Mouse (Mus musculus) left cerebral cortex, adult 18-20 months (tissue): ENCODE results near the gene Wdr24. TPM values are rescaled to one million over a fixed set of nuclear protein-coding genes. Genes with fewer than 3 reads are reported as not detected.

ENCODE experiments used
- DNase-seq, 2 experiments: peaks; one replicate each; pipeline ENCODE4 v3.0.0; 2021 to 2022; ENCODE audit warnings: low spot score in 2 of 2, mixed read lengths in 1 of 2
- total RNA-seq, 2 experiments: library from RNA; stranded (reverse); gene quantifications; 2 replicates each; pipeline ENCODE4 v1.2.3; 2021

The Wdr24 gene
- total RNA-seq, 2 experiments from 2014 or later = 22.5 to 25.1 TPM

DNA sequence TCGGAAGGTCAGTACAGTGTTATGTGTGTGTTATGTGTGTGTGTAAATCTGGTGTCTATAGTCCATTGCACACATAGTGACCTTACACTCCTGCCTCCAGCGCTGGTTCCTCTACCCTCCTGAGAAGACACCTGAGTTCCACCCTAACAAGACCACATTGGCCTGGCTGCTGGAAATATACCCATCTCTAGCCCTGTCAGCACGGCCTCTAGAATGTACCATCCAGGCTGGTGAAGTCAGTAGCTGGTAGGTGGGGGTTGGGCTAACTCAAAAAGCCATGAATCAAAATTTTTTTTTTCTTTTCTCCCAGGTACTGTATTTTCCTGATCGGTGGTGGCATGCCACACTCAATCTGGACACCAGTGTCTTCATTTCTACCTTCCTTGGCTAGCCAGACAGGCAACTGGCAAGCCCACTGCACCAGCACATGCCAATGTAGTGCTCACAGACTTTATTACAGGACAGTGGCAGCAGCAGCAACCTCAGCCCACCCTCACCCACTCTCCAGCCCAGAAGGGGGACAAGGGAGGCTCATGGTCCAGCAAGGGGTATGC, 6.8 kb downstream of the Wdr24 start:
- no peak for DNase-seq

- no peak for DNase-seq
Observed at GRCm38 (mm10) chr17:25830806-25831431, 7.5 kb downstream of the Wdr24 start.

GRCm38 (mm10) chr17:25831451-25832281, 8.2 kb downstream of the Wdr24 start:
- no peak for DNase-seq

- DNase-seq = peak; percentile 97 to 98
Observed at GRCm38 (mm10) chr17:25832436-25833290, 9.2 kb downstream of the Wdr24 start.

DNA sequence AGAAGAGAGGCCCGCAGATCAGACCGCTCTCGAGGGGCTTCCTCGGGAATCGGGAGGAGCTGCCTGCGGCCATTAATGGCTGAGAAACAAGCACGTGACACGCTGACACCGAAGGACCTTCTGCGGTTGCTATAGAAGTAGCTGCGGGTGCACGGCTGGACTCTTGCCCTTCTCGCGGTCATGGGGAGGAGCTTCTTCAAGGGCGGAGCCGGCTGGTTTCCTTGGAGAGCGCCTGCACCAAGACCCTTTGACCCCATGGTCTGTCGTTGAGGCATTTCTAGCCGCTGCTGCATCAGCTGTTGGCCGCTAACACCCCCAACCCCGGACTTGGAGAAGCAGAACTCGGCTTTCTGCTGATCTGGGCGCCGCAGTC, 9.8 kb downstream of the Wdr24 start, which contains the start of gene Stub1:
Gene Stub1 (minus strand): TSS at position 114 of the 373 bp plus-strand sequence.
- DNase-seq = peak; percentile 62 to 81

- no peak for DNase-seq
Observed at GRCm38 (mm10) chr17:25833961-25834594, 10.7 kb downstream of the Wdr24 start.

DNA sequence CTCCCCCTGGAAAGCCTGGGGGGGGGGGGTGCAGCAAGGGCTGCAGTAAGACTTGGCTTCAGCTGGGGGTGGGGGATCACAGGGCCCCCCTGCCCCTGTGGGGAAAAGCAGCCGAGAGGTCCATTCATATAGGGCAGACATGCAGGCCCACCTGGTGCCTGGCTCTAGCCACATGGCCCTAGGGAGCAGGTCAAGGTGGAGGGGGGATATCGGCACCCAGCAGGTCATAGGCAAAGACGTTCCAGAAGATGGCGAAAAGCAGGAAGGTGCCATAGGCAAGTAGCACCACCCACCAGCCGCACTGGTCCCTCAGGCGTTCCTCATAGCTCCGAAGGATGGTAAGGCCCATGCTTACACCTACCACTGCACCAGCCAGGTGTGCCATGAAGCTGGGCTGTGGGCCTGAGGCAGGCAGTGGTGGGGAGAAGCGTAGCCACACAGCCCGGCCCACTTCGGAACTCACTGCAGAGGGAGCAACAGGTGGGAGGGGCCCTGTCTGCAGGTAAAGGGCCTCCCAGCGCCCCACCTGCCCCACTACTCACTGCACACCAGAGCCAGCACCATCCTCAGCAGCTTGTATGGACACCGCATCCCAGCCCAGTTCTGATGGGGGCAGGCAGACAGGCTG, 11.3 kb downstream of the Wdr24 start:
- DNase-seq = no peak

GRCm38 (mm10) chr17:25835301-25835700, 11.9 kb downstream of the Wdr24 start:
- no peak for DNase-seq

DNA sequence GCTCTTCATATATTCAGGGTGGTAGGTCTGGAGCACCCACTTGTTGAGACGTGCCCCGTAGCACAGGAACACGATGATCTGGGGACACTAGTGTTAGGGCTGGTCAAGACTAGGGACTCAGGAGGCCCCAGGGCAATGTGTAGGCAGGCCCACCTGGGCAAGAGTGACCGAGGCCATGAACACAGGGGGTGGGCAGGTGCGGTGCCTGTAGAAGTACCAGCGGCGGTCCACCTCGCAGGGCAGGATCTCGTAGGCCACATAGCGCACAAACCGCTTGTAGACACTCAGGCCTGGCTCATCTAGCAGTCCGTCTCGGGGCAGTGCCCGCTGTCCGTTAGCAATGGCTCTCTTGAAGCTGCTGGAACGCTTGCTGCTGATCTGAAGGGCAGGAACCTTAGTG, 12.4 kb downstream of the Wdr24 start:
- no peak for DNase-seq

DNA sequence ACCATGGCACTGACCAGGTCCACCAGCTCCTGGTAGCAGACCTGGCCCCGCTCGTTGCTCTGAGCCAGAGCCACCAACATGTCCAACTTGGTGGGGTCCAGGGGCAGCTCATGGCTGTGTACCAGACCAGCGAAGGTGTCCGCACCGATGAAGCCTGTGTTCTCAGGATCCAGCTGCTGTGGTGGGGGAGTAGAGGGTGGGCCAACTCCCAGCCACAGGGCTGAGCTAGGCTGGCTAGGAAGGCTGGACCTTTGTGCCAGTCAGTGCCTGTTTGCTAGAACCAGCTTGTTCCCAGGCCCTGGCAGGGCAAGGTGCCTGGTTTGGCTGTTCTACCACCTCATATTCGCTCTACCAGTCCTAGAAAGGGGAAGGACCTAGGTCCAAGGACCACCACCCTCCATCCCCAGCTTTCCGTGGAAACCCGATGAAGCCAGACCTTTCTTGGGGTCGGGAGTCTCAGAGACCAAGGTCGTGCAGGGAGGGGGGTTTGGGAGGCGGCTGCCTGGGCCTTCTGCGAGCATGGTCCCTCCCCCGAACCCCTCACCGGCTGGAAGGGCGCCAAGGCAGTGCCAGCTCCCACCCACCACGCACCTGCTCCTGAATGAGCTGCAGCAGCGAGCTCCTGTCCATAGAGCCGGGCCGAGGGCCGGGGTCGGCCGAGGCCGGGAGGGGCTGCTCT, 13.1 kb downstream of the Wdr24 start:
- DNase-seq = no peak

GRCm38 (mm10) chr17:25837076-25837410, 13.6 kb downstream of the Wdr24 start, which contains the start of gene Rhbdl1:
TSS of gene Rhbdl1 (minus strand) at chr17:25837295.
- DNase-seq = peak; percentile 74 to 90

DNA sequence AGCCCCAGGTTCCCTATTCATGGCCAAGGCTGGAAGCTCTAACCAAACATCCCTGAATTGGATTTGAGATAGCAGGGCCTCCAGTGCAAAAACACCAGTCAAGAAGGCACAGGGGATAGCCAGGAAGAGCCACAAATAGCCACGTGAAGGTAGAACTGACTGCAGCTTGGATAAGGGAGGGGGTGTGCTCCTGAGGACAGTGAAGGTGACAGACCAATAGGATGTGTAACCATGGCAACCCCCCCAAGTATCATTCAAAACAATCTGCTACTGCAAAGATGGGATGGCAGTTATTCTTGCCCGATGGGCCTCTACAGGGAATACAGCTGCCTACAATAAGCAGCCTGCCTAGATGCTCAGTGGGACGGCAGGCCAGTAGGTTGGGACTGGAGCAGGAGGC, 14.1 kb downstream of the Wdr24 start:
- no peak for DNase-seq

DNA sequence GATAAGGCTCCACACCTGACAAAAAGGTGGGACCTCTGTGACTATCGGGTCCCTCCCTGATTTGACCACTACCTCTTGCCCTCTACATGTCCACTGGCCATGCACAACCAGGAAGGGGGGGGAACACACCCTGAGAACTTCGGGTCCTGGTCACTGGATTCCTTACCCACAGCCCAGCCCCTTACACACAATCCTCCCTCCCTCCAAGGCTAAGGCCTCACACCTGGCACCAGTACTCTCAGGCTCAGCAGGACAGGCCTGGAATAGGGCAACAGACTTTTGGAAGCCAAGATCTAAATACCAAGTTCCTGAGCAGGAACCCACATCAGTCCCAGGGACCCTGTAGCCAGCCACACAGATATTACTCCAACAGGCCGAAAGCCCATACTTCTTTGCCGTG, 15.5 kb downstream of the Wdr24 start:
- no peak for DNase-seq

DNA sequence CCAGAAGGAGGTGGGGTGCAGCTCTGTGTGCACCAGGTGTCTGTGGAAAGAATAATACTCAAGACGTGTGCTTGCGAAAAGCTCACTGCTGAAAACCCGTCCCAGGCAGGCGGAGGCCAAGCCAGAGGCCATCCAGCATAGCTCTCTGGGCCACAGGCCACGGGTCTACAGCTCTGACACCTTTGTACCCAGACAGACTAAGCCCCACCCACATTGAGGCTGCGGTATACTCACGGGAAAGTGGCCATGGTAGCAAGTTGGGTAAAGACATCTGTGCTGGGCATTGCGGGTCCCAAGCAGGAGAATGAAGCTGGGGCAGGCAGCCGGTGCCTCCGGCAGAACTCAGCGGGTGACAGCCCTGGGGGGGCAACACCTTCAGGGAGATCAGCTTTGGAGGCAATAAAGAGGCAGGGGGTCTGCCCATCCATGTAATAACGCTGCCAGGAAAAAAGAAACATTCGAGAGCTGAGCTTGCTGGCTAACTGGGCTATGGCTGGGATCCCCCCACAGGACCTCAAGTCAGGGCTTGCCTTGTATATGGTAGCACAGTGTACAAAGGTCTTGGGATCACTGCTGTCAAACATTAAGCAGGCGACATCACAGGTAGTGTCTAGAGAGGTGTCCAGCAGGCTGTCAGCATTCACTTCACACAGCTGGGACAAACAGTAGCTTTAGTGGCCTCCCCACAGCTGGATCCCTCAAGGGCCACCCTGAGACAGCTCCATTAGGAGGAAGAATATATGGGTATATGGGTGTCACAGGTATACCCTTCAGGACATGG, 16.2 kb downstream of the Wdr24 start:
- DNase-seq = no peak

DNA sequence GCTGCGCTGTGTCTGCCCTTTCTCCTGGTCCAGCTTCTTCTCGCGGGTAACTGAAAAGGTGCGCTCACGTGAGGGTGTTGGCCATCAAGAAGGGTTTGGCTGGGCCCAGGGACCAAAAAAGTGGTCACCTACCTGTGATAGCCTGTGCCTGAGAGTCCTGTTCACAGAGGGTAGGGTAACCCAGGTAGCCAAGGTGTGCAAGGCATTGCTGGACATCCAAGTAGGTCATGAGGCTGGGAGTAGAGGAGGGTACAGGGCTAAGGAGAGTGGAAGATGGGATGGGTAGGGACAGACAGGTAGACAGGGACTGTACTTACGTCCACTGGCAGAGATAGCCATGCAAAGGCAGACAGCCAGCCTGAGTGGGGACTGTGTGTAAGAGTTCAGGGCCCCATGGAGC, 17.1 kb downstream of the Wdr24 start:
- no peak for DNase-seq

DNA sequence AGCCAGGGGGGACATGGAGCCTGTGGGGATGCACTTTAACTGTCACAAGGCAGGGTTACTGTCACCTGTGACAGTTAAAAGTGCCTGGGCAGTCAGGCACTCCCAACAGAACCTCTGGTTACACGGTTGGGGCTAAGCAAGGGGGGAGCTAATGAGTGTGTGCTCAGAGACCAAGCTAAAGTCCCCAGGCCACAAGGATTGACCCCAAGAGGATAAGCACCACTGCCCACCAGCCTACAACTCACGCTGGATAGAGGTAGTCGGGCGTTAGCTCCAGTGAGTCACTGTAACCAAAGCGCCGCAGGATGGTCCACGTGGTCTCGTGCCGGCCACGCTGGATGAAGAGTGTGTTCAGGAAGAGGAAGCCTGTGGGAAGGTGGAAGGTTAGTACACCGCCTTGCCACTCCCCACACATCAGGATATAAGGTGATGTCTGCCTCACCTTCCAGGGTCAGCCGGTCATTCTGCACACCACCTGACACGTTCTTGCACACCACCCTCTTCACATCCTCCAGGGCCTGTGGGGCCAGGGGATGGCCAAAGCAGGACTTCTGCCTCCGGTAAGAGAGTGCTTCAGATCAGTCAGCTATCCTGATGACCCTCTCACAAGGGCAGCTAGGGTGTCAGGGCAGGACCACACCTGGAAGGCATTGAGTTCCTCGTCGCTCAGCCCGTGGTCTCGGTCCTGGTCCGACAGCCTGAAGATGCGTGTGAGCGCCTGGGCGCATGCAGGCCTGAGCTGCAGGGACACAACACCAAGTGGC, 17.9 kb downstream of the Wdr24 start, which contains the start of gene Gm20683:
Gene Gm20683 (minus strand): TSS at position 647 of the 764 bp plus-strand sequence.
- DNase-seq = no peak

DNA sequence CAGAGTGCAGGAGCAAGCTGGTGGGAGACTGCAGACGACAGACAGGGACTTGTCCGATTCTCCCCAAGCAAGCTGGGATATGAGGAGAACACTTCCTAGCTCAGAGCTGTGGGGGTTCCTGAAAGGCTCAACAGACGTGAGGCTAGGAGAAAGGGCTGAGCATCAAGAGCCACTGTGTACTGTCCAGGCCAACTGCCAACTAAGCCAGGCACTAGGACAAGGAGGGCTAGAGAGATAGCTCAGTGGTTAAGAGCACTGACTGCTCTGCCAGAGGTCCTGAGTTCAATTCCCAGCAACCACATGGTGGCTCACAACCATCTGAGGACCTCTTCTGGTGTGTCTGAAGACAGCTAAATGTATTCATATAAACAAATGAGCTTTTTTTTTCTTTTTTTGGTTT, 19.1 kb downstream of the Wdr24 start:
- no peak for DNase-seq

DNA sequence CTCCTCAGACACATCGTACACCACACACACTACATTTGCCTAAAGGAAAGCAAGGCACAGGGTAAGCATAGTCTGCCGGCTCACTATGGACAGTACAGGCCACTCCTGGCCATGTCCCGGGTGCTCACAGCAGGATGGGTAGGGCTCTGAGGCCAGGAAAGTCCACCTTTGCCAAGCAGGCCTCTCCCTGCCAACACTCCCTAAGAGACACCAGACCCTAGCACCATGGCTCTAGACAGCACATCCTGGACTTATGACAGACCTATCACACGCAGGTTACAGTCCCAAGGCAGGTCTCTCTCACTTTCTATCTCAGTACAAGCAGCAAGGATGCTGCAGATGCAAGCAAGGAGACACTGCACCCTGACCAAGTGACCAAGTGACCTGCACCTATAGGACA, 19.7 kb downstream of the Wdr24 start:
- no peak for DNase-seq
